Mouse (Mus musculus): ENCODE results near the gene Hacl1. TPM values are rescaled to one million over a fixed set of nuclear protein-coding genes. Genes with fewer than 3 reads are reported as not detected.
A peak's percentile ranks its signal among the peaks of the same experiment; 100 is the strongest.

Gene Hacl1
- total and polyA plus RNA-seq, 2 experiments from 2014 or later = 12.2 to 25.5 TPM

GRCm38 (mm10) chr14:31572561-31573175, 68.4 kb downstream of the Hacl1 start:
- H3K4me2 ChIP-seq (ENCODE audit: low read depth, low read length) = no peak overlapping the region
- no peak for TF ChIP-seq CTCF (IDR thresholded peaks at IDR 0.05; ENCODE audit: low read depth)
- TF ChIP-seq EP300 (IDR thresholded peaks at IDR 0.05; ENCODE audit: low read depth) = no peak
- no peaks in the 10 kb centered on the region for H3K27me3 ChIP-seq (ENCODE audit: control insufficient read depth, insufficient read depth, low read length)
- H3K4me3 ChIP-seq (ENCODE audit: low read depth, low read length) = no peak overlapping the region
- no peak overlapping the region for H3K27ac ChIP-seq (ENCODE audit: low read depth)
- H3K9me3 ChIP-seq (replicated peaks; ENCODE audit: control insufficient read depth, low read length) = no peaks in the 10 kb centered on the region
- ATAC-seq (ENCODE audit: insufficient read depth, low read depth) (no peak), DNase-seq (ENCODE audit: low spot score) (no peak)
- peaks cover 37% of the 10 kb centered on the region for H3K4me1 ChIP-seq (ENCODE audit: control insufficient read depth, insufficient read depth)
- H3K9ac ChIP-seq (replicated peaks; ENCODE audit: low read depth, low read length) = no peak overlapping the region
- no peaks in the 10 kb centered on the region for H3K36me3 ChIP-seq (replicated peaks; ENCODE audit: control insufficient read depth, insufficient read depth, low read length)
- WGBS = 61% methylated on average over 9 of the region's 9 CpGs

GRCm38 (mm10) chr14:31571419-31571818, 69.7 kb downstream of the Hacl1 start:
- no peak overlapping the region for H3K4me2 ChIP-seq (ENCODE audit: low read depth, low read length)
- H3K9me3 ChIP-seq (replicated peaks; ENCODE audit: control insufficient read depth, low read length) = no peaks in the 10 kb centered on the region
- peak overlapping the region; percentile 30; the same call in 1 of the 2 replicates for H3K27ac ChIP-seq (ENCODE audit: low read depth)
- DNase-seq (ENCODE audit: low spot score) (no peak), ATAC-seq (ENCODE audit: insufficient read depth, low read depth) (no peak)
- TF ChIP-seq CTCF (IDR thresholded peaks at IDR 0.05; ENCODE audit: low read depth) (no peak), EP300 (IDR thresholded peaks at IDR 0.05; ENCODE audit: low read depth) (no peak)
- peaks cover 35% of the 10 kb centered on the region for H3K4me1 ChIP-seq (ENCODE audit: control insufficient read depth, insufficient read depth)
- no peaks in the 10 kb centered on the region for H3K36me3 ChIP-seq (replicated peaks; ENCODE audit: control insufficient read depth, insufficient read depth, low read length)
- H3K27me3 ChIP-seq (ENCODE audit: control insufficient read depth, insufficient read depth, low read length) = no peaks in the 10 kb centered on the region
- 89% methylated on average over 5 of the region's 5 CpGs for whole genome bisulfite sequencing
- H3K4me3 ChIP-seq (ENCODE audit: low read depth, low read length) = no peak overlapping the region
- H3K9ac ChIP-seq (replicated peaks; ENCODE audit: low read depth, low read length) = no peak overlapping the region

DNA sequence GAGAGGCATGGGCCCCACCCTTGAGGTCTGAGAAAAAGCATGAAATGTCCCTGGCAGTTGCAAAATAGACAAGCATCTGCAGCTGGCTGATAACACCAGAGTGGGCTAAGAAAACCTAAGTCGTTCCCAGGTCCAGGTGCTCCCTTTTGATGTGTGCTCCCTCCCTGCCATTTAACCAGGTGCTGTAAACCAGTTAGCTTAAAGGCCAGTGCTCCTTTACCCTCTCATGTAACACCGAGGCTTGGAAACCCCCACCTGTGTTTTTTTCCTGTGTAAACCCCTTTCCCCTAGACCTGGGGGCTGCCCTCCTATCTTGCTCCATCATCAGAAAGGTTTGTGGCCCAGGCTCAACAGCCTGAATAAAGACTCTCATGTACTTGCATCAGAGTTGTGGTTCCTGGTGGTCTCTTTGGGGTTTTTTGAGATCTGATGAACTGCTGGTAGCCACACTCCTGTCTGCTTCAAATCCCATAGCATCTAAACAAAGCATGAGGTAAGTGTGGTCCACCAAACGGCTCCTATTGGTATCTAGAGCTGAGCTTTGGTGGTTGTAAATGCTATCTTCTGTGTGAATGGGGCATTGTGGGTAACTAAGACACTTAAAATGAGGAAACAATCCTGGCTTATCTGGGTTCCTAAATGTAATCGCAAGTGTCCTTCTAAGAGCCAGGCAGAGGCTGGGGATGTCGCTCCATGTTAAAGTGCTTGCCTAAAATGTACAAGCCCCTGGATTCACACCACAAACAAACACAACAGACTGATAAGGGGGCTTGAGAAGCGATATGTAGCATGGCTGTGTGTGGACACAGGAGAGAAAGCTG, 70.7 kb downstream of the Hacl1 start:
- Histone ChIP-seq H3K4me3 (ENCODE audit: low read depth, low read length) (no peak overlapping the region), H3K27me3 (ENCODE audit: control insufficient read depth, insufficient read depth, low read length) (no peaks in the 10 kb centered on the region), H3K9me3 (replicated peaks; ENCODE audit: control insufficient read depth, low read length) (no peaks in the 10 kb centered on the region), H3K9ac (replicated peaks; ENCODE audit: low read depth, low read length) (no peak overlapping the region; the same call in 1 of the 2 replicates), H3K4me2 (ENCODE audit: low read depth, low read length) (no peak overlapping the region), H3K4me1 (ENCODE audit: control insufficient read depth, insufficient read depth) (peaks cover 38% of the 10 kb centered on the region), H3K36me3 (replicated peaks; ENCODE audit: control insufficient read depth, insufficient read depth, low read length) (no peaks in the 10 kb centered on the region), H3K27ac (ENCODE audit: low read depth) (peak overlapping the region; percentile 30; the same call in 1 of the 2 replicates)
- TF ChIP-seq EP300 (IDR thresholded peaks at IDR 0.05; ENCODE audit: low read depth) (no peak), CTCF (IDR thresholded peaks at IDR 0.05; ENCODE audit: low read depth) (no peak)
- DNase-seq (ENCODE audit: low spot score) = no peak
- WGBS = 34% methylated on average over 6 of the region's 6 CpGs
- ATAC-seq (ENCODE audit: insufficient read depth, low read depth) = no peak

DNA sequence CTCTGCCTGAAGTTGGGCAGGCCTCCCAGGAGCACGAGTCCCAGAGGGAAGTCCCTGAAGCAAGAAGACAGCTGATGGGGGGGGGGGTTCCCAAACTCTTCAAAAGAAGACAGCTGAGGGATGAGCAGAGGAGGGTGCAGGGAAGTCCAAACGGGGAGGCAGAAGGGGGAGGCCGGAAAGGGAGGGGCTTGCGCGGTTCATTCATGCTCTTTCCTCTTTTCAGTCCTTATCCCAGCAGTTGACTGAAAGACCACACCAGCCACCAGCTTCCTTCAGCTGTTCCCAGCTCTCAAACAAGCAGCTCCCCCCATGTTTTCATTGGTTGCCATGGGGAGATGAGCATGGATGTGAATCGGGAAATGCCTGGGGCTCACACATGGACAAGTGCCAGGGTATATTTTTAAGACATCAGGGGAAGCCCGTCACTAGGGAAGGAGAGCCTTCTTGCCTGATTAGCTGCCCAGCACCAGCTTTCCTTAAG, 71.9 kb downstream of the Hacl1 start:
- peak; percentile 86 for DNase-seq (ENCODE audit: low spot score)
- H3K4me3 ChIP-seq (ENCODE audit: low read depth, low read length) = no peak overlapping the region
- no peaks in the 10 kb centered on the region for H3K36me3 ChIP-seq (replicated peaks; ENCODE audit: control insufficient read depth, insufficient read depth, low read length)
- TF ChIP-seq EP300 (IDR thresholded peaks at IDR 0.05; ENCODE audit: low read depth) (no peak), CTCF (IDR thresholded peaks at IDR 0.05; ENCODE audit: low read depth) (no peak)
- H3K4me1 ChIP-seq (ENCODE audit: control insufficient read depth, insufficient read depth) = peaks cover 43% of the 10 kb centered on the region
- no peak overlapping the region for H3K4me2 ChIP-seq (ENCODE audit: low read depth, low read length)
- no peaks in the 10 kb centered on the region for H3K9me3 ChIP-seq (replicated peaks; ENCODE audit: control insufficient read depth, low read length)
- H3K9ac ChIP-seq (replicated peaks; ENCODE audit: low read depth, low read length) = no peak overlapping the region
- WGBS = 21% methylated on average over 7 of the region's 7 CpGs
- ATAC-seq (ENCODE audit: insufficient read depth, low read depth) = peak; percentile 66
- no peaks in the 10 kb centered on the region for H3K27me3 ChIP-seq (ENCODE audit: control insufficient read depth, insufficient read depth, low read length)
- peak overlapping the region; percentile 49; the same call in 1 of the 2 replicates for H3K27ac ChIP-seq (ENCODE audit: low read depth)

DNA sequence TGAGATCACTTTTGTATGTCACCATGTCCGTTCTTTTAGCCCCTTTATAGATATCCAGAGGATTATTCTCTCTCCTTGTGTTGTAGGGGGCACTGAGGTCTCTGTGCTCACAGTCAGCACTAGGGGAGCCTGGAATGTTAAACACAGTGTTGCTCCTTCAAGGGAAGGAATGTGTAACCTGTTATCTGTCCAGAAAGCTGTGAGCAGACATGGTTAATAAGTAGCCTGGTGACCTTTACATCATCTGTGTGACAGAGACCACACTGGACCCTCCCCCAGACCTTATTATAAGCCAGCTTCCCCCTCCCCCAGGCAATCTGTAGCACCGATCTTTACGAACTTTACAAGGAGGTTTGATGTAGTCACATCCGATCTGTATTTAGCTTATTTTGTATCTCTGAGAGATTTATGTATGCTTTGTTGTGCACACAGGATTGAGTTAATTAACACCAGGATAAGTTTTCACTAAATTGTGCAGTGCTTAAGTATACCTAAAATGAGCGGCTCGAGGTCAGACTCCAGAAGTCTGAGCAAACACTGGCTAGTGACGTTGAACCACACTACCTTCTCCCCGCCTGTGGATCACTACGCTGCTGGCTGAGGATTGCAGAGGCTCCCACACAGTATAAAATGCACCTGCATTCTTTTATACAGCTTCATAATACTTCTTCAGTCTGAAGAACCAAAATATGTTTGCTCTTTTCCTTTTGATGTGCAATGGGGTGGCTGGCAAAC, 75.4 kb downstream of the Hacl1 start:
- Histone ChIP-seq H3K36me3 (replicated peaks; ENCODE audit: control insufficient read depth, insufficient read depth, low read length) (no peaks in the 10 kb centered on the region), H3K27me3 (ENCODE audit: control insufficient read depth, insufficient read depth, low read length) (no peaks in the 10 kb centered on the region), H3K4me3 (ENCODE audit: low read depth, low read length) (no peak overlapping the region), H3K9me3 (replicated peaks; ENCODE audit: control insufficient read depth, low read length) (no peaks in the 10 kb centered on the region), H3K4me2 (ENCODE audit: low read depth, low read length) (no peak overlapping the region), H3K27ac (ENCODE audit: low read depth) (peak overlapping the region; percentile 53), H3K9ac (replicated peaks; ENCODE audit: low read depth, low read length) (no peak overlapping the region; the same call in 1 of the 2 replicates), H3K4me1 (ENCODE audit: control insufficient read depth, insufficient read depth) (peaks cover 49% of the 10 kb centered on the region)
- no peak for TF ChIP-seq CTCF (IDR thresholded peaks at IDR 0.05; ENCODE audit: low read depth)
- TF ChIP-seq EP300 (IDR thresholded peaks at IDR 0.05; ENCODE audit: low read depth) = no peak
- DNase-seq (ENCODE audit: low spot score) = peak; percentile 7
- WGBS = 75% methylated on average over 9 of the region's 9 CpGs
- no peak for ATAC-seq (ENCODE audit: insufficient read depth, low read depth)
